Mouse (Mus musculus): Measurements from ENCODE around the gene Olfr785.
"Not testable (repeated sequence)": the region's sequence is repeated elsewhere in the genome, so short reads cannot be mapped to it uniquely, and the experiment has no call there.

Olfr785 gene

GRCm38 (mm10) chr10:129405126-129405525, at the start of gene Olfr785:
Gene Olfr785 (plus strand): TSS chr10:129405426.
- no peak for DNase-seq (ENCODE audit: inconsistent ontology term)

- DNase-seq (ENCODE audit: inconsistent ontology term) = not testable (repeated sequence)
Measured at GRCm38 (mm10) chr10:129356496-129356895, 48.7 kb upstream of the Olfr785 start.

DNA sequence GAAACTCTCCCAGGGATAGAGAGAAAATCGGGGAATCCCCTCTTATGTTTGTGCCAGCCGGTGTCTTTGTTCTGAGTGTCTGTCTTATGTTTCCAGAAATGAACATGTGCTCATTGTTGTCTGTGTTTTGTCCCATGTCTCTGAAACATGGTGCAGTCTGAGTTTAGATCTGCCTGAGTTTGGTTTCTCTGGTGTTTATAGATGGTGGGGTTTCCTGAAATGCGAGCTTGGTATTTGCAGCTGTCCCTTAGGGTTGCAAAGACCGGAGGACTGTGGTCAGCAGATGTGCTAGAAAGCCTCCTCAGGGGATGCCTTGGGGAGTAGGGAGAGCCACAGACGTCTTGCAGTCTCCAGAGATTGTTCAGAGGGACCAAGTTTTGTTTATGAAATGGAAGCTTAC, 47.9 kb upstream of the Olfr785 start:
- no peak for DNase-seq (ENCODE audit: inconsistent ontology term)

DNA sequence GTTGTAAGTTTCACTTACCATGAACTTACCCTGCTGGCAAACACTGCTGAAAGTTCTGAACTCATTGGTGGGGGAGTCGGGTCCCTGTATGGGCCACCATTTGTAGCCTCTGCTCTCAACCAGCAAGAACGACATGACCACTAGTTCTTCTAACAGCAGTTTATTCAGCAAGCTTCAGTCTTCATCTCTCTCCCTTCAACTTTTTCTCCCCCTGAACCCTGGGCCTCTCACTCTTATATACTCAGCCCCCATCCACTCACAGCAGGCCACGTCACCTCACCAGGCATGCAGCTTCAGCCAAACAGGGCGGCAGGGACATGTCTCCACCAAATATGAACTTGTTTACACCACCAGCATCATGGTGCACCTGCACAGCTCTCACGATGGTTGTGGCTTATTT, 31.2 kb upstream of the Olfr785 start:
- DNase-seq (ENCODE audit: inconsistent ontology term) = not testable (repeated sequence)

- DNase-seq (ENCODE audit: inconsistent ontology term) = no peak
Measured at GRCm38 (mm10) chr10:129383783-129384182, 21.4 kb upstream of the Olfr785 start, which contains the start of gene Olfr784. Gene Olfr784 (plus strand): TSS chr10:129384083.

DNA sequence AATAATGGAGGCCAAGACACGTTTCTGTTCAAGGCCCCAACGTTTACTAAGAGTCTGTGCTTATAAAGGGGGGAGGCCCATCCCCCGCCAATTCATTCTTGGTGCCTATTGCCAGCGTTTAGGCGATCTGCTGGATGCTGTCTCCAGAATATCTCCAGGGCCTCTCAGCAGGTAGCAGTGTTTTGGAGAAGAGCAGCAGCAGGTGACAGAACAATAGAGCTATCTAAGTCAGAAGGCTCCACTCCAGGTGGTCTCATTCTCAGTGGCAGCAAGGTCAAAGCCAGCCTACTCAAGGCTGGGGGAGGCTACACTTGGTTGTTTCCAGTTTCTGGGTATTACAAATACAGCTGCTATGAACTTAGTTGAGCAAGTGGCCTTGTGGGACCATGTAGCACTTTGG, 4.3 kb upstream of the Olfr785 start:
- DNase-seq (ENCODE audit: inconsistent ontology term) = no peak

DNA sequence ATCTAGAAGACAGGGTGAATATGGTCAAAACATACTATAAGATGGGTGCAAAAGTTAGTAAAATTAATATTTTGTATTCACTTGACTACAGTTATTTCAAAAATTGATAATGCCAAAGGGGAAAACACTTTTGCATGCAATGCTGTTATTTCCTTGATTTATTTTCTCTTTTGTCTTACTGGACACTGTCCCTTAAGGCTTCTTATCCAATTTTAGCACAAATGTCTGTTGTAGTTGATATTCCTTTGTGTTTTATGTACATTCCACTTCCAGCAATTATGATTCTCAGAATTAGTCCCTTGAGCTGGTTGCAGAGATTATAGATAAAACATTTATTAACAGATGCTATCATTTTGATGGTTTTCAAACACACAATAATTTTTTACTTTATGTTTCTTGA, 21.8 kb downstream of the Olfr785 start, which contains the start of gene Olfr786:
Gene Olfr786 (plus strand): TSS at position 301 of the 400 bp plus-strand sequence.
- no peak for DNase-seq (ENCODE audit: inconsistent ontology term)

All from Muller cell, postnatal 12 days (primary cell).